Mouse (Mus musculus): ENCODE measurements at regions not wholly inside any gene's neighbourhood (a gene's known extent, or its start where the extent isn't known, plus 50 kb on each side); places are given as distances from the start of the nearest gene placed in this dataset.
A peak's percentile ranks its signal among the peaks of the same experiment; 100 is the strongest.

- DNase-seq (ENCODE audit: extremely low spot score in 1 of 2, low spot score in 1 of 2): no peak
Measured at GRCm38 (mm10) chr13:48042172-48042571, 218.9 kb upstream of the Id4 start.

- DNase-seq (ENCODE audit: extremely low spot score in 1 of 2, low spot score in 1 of 2): no peak
Measured at GRCm38 (mm10) chr13:48042572-48042971, 218.5 kb upstream of the Id4 start.

- DNase-seq (ENCODE audit: extremely low spot score in 1 of 2, low spot score in 1 of 2): peak in 1 of 2 experiments; percentile 7
Measured at GRCm38 (mm10) chr13:48046201-48046750, 214.8 kb upstream of the Id4 start.

GRCm38 (mm10) chr13:48049796-48050195 lies 211.2 kb upstream of the Id4 start:
- DNase-seq (ENCODE audit: extremely low spot score in 1 of 2, low spot score in 1 of 2): no peak

GRCm38 (mm10) chr13:48074630-48075029 lies 186.4 kb upstream of the Id4 start:
- no peak for DNase-seq (ENCODE audit: extremely low spot score in 1 of 2, low spot score in 1 of 2)

- DNase-seq (ENCODE audit: extremely low spot score in 1 of 2, low spot score in 1 of 2): no peak
Measured at GRCm38 (mm10) chr13:48075315-48075714, 185.7 kb upstream of the Id4 start.

DNA sequence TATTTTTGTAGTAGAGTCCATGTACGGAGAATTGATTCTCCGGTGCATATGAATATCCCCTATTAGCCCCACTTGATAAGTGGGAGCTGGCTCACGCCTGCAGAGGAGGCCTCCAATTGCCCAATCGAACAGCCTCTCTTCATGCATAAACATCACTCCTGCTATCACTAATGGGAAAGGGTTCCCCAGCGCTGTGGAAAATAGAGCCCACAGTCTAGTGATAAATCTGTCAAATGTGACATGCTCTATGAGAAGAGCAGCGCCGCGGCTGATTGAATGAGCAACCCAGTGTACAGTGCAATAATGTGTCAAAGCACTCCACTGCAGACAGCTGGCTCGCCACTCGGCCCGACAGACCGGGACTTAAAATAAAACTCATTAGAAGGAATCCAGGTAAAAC lies 182.8 kb upstream of the Id4 start:
- no peak for DNase-seq (ENCODE audit: extremely low spot score in 1 of 2, low spot score in 1 of 2)

DNA sequence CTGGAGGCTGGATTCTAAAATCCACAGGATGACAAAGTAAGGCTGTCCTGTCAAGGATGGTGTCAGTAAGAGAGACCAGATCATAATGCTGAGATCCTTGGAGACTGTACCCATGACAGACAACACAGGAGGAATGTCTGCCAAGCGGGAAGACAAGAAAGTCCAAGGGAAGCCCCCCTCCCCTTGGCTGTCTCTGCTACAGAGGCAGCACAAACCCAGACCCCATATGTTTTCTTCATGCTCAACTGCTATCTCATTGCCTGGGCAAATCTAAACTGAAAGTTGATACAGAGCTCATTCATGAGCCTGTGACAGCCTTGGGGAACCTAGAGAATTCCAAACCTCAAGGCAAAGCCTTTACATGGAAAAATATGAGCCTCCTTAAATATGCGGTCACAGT lies 177.7 kb upstream of the Id4 start:
- DNase-seq (ENCODE audit: extremely low spot score in 1 of 2, low spot score in 1 of 2): no peak

- DNase-seq (ENCODE audit: extremely low spot score in 1 of 2, low spot score in 1 of 2): no peak
Measured at GRCm38 (mm10) chr13:48083807-48084206, 177.2 kb upstream of the Id4 start.

DNA sequence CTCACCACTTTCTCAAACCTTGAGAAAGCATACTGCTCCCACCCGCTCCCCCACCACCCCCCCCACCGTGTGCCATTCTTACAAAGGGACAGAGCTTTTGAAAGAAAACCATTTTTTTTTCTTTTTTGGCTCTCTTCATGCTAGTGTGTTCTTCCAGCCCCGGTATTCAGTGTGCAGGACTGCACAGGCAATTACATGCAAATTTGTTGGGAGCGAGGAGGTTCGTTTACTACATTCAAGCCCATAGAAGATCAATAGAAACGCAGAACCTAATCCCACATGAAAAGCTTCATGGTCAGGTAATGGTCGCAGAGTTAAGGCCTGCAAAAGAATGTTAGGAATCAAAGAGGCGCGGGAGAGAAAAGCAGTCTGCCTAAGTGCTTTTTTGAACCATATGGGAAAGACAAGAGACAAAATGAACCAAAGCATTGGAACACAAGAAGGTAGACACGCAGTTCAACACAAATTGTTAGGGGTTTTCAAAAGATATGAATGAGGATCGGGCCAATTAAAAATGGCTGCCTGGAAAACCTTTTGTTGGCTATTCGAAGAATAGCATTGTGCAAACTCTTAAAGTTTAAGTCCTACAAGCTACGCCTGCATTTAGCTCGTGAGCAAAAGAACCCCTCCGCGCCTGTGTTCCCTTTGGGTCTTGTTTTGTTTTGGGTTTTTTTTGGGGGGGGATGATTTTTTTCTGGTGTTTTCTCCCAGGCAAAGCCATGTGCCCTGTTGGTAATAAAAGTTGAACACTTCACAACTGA lies 166.6 kb upstream of the Id4 start:
- DNase-seq (ENCODE audit: extremely low spot score in 1 of 2, low spot score in 1 of 2): no peak

GRCm38 (mm10) chr13:48102156-48102555 lies 158.9 kb upstream of the Id4 start:
- DNase-seq (ENCODE audit: extremely low spot score in 1 of 2, low spot score in 1 of 2): no peak

DNA sequence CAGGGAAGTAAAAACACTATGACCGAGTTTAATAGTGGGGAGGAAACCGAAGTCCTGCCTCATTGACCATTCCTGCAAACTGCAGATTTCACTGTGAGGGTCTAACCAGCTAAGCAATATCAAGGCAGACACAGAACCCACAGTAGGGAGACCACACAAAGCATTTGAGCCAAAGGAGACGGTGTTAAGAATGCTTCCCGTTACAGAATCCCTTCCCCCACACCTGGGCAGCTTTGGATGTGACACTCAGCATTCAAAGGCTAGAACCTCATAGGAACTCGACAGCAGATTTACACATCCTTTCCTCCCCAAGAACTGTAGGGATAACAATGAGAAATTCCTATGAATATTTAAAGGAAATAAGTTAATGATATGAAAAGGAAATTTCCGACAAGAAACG lies 158.5 kb upstream of the Id4 start:
- no peak for DNase-seq (ENCODE audit: extremely low spot score in 1 of 2, low spot score in 1 of 2)

DNA sequence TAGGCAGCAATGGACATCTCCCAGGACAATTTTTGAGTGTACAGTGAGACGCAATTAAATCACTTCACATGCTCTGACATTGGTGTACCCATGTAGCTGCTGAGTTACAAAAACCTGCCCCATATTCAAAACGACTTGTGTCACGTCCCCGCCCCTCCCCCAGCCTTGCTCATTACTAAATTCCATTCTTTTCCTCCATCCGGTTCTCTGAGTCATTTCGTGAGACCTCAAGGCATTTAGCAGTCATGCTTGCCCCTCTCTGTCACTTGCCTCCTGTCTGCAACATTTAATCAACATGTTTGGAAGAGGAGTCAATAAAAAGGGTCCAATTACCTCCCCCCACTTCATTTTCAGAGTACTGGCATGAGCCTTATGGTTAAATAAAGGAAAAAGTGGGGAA lies 156.3 kb upstream of the Id4 start:
- no peak for DNase-seq (ENCODE audit: extremely low spot score in 1 of 2, low spot score in 1 of 2)

- DNase-seq (ENCODE audit: extremely low spot score in 1 of 2, low spot score in 1 of 2): no peak
Measured at GRCm38 (mm10) chr13:48106946-48107345, 154.1 kb upstream of the Id4 start.

GRCm38 (mm10) chr13:48115890-48116289 lies 145.1 kb upstream of the Id4 start:
- no peak for DNase-seq (ENCODE audit: extremely low spot score in 1 of 2, low spot score in 1 of 2)

GRCm38 (mm10) chr13:48126582-48126981 lies 134.4 kb upstream of the Id4 start:
- no peak for DNase-seq (ENCODE audit: extremely low spot score in 1 of 2, low spot score in 1 of 2)

- peak; percentile 17 to 40 for DNase-seq (ENCODE audit: extremely low spot score in 1 of 2, low spot score in 1 of 2)
Measured at GRCm38 (mm10) chr13:48130724-48131123, 130.3 kb upstream of the Id4 start.

DNA sequence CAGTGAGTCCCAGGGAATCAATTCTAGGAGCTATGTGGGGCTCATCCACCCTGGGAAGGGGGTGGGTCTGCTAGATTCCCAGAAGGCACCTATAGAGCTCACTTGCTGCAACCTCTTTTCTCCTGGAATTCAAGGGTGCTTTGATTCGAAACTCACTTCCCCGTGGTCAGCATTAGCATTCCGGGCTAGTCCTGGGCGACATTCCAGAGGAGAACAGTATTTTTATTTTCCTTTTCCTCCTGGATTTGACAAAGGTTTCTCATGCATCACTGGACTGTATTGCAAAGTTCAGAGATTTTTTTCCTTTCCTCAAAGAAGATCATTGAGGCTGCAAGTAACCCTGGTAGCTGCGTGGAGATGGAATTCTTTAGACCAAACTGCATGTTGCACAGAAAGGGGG lies 129.3 kb upstream of the Id4 start:
- no peak for DNase-seq (ENCODE audit: extremely low spot score in 1 of 2, low spot score in 1 of 2)

GRCm38 (mm10) chr13:48145976-48146375 lies 115.1 kb upstream of the Id4 start:
- DNase-seq (ENCODE audit: extremely low spot score in 1 of 2, low spot score in 1 of 2): no peak

DNA sequence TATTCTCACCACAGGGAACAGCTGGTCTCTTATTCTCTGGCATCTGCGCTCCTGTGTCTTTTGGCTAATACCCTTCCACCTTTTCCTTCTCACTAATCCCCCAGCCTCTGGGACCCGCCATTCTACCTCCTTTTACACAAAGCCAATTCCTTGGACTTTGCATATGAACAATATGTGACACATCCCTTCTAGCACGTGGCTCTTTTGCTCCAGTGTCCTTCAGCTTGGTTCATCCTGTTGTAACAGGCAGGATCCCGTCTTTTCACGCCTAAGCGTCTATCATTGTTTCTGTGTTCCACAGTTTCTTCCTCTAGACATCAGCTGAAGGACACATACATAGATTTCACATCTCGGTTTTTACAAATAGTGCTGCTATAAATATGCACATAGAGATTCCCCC lies 114.0 kb upstream of the Id4 start:
- DNase-seq (ENCODE audit: extremely low spot score in 1 of 2, low spot score in 1 of 2): no peak

DNA sequence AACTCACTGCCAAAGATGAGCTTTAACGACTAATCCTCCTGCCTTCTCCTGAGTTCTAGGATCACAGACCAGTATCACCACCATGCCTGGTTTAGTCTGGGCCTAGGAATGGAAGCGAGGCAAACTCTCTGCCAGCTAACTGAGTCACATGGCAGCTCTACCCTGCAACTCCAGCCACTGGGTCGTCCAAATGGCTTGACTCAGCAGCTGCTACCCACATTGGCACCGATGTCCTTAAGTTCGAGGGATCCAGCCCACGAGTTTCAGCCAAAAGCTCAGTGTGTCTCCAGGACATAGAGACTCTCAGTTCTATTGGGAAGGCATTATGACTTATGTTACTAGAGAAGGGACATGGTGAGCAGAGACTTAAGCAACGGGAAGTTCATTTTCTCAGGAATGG lies 107.8 kb upstream of the Id4 start:
- DNase-seq (ENCODE audit: extremely low spot score in 1 of 2, low spot score in 1 of 2): no peak

DNA sequence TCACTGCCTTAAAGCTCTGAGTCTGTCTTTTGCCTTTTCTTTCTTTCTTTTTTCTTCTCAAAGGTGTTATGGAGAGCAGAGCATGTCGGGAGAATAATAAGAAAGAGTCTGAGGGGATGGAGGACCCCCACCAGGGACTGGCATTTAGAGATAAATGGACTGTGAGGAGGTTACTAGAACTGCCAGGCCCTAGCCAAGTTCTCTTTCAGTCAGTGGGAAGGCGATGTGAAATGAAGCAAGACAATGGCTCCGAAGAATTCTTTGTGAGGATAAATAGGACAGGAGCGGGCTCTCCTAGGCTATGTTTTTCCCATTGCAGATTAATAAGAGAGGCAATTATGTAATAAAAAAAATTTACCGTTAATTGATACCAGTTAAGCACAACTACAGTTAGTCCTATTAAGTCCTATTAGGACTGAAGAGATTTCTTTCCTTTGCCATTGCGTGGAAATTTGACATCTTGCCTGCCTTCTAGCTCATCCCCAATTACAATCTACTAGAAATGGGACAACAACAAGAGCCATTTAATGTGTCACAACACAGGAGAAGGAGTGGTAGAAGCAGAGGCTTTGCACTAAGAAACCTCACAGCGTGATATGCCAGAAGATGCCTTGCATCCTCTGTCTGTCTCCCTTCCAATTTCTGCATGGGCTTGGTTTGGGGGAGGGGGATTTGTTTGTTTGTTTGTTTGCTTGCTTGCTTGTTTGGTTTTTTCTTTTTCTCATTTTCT lies 107.2 kb upstream of the Id4 start:
- DNase-seq (ENCODE audit: extremely low spot score in 1 of 2, low spot score in 1 of 2): no peak
